Mouse (Mus musculus) c-Kit-negative CD71-positive TER-119-positive erythroid progenitor cells, embryonic 14.5 days (primary cell): ENCODE results near the gene Ccdc162.

Experiments used
- DNase-seq: peaks from one replicate; pipeline ENCODE4 v3.0.0-alpha.2; 2013; ENCODE audit warnings: low read depth, low spot score

Gene Ccdc162

DNA sequence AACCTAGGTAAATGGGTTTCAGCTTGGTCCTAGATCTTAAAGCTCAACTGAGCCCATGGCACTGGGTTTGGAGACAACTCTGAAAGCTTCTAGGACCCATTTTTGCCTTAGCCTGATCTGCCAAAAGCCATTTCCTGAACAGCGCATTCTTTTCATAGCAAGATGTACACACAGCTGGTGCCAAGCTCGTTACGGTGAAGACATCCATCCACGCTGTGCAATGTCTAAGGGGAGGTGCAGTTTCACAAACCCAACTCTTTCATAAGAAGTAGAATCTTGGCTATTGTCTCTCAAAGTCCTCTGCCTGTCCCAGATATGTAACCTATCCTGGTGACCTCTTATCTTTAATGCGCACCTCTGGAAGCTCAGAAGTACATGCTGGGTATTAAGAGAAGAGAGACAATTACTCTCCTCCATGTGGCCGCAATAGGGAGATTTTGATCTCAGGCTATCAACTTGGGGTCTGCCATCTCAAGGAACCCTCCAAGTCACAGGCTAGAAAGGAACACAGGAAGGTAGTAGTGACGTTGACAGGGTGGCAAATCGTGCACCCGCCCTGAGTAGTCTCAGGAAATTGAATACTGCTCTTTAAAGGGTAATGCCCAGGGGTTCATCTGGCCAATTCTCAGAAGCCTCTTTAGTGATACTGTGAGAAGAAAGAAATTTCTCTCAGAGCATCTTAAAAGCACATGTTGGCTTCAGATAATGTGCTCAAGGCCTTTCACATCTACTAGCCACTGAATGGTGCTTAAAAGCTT is 81.0 kb downstream of the Ccdc162 start:
- DNase-seq: no peak

DNA sequence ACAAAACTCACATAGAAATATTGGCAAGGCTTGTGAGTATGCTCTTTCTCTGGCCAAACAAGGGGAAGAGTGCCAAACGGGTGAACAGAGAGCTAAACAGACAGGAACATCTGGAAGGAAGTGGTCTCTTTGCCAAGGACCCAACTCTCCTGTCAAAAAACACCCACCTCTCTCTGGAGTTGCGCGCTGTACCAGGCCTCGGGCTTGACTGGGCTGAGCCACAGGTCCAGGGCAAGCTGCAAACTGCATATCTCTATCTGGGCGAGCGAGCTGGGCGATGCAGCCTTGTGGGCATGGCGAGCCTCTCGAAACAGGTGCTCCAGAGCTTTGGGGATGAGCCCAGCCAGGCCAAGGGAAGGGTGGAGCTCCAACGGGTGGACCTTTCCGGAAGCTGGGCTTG is 82.6 kb downstream of the Ccdc162 start:
- DNase-seq: no peak

DNA sequence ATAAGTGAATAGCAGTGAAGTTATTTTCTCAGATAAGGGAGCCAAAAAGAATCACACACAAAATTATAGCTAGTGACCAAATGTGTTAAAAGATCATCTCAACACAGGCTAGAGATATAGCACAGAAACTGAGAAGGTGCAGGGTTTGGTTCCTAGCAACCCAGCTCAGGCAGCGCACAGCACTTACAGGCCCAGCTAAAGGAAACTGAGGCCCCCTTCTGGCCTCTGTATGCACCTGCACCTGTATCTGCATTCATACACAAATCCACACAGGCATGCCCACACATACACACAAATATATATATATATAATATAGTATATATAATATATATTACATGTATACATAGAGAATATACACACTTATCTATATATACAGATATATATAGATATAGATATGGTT is 84.4 kb downstream of the Ccdc162 start:
- DNase-seq: no peak

DNA sequence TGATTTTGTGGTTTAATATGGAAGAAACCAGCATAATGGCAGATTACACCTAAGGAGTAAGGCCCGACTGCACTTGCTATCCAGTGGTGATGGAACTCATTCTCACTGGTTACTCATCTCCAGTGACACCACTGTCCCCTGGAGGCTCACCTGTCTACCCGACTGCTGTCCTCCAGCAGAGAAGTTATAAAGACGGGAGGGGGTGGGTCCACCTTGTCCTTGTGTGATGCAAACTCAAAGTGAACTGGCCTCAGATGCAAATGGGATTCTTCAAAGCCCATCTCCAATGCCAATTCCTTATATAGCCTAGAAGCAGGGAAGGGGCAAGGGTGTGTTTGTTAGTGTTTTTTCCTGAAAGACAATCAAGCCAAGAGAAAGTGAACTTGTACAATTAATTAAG is 89.4 kb downstream of the Ccdc162 start:
- no peak for DNase-seq

DNA sequence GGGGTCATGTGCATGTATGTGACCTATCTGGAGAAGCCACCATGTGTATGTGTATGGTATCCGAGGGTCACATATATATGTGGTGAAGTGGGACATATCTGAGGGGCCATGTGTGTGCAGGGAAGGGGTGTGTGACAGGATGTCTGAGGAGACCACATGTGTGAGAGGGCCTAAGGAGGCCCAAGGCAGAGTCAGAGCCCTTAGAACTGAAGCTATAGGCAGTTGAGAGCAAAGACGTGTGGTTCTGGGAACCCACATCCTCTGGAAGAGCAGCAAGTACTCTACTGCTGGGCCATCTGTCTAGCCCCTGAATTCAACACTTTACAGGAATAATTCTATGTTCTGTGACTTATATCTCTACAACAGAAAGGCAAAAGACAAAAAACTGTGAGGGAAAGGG is 96.4 kb downstream of the Ccdc162 start:
- no peak for DNase-seq

DNA sequence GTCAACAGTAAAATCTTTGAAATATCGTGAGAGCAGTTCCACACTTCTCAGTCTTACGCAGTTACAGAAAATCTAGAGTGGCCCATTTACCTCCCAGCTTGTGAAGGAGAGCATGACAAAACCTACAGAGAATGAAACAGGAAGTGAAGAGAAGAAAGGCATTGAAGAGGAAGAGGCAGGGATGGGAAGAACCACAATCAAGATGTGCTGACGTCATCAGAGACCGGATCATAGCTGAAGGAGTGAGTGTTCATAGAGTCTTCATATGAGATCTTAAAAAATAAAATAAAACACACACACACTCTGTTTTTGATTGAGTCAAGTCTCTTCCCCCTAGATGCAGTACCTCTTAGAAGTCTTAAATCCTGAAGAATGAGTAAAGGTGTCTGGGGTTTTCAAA is 100.9 kb downstream of the Ccdc162 start:
- DNase-seq: no peak

DNA sequence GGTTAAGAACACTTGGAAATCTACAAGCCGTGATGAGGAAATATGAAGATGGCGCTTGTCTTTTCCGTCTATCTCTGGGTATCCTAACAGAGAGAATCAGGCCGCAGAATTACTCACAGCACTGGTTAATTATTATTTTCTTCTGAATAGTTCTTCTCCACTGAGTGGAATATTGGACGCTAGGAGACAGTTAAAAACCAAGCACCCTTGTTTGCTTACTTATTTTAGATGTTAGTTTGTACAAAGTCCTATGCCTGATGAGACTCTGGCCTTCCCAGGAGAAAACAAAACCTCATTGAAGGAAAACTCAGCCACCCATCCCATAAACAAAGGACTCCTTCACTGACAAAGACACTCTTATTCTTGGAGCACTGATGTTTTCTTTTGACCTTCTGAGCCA is 104.5 kb downstream of the Ccdc162 start:
- DNase-seq: no peak

DNA sequence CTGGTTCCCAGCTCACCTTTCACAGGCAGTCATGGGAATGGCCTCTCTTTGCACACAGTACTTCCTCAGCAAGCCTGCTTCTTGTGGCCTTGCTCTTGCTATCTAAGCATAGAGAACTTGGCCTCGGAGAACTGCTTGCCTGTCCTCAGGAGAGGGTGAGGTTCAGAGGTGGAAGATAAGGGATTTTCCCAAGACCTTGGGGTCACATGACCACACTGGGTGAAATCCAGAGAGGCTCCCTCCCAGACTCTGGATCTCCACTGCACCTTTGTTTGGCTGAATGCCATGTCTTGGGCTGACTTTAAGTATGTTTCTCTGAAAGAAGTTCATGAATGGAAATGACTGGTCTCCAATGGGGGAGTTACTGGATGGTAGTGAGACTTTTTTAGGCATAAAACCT is 107.0 kb downstream of the Ccdc162 start:
- DNase-seq: no peak

DNA sequence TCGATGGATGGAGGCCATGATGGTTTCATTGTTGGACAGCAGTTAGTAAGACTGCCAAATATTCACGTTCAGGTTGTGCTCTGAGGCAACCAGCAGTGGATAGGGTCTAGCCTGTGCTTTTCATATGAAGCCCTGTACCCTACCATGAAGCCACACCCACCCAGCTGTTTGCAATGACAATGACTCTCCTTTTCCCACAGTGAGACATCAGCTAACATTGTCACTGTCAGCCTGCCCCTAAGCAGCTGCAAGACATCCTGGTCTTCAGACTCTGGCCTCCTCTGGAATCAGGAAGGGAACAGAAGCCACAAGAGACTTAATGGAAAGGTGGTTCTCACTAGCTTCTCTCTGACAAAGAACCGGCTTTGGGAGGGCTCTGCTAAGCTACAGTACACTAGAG is 107.9 kb downstream of the Ccdc162 start:
- no peak for DNase-seq

DNA sequence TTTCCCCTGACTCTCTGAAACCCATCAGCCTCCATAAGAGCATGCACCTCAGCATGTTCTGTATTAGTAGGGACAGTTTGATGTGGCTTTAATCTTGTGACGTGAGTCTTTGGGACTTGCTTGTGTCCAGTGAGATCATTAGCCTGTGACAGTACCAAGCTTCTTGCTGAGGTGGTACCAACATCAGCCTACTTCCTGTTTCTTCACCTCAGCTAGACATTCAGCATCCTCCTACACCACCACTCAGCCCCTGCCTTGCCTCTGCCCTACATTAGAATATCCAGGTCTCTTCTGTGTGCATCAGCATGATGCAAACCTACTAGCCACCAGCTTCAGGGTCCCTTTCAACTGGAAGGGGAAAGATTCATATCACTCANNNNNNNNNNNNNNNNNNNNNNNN is 113.8 kb downstream of the Ccdc162 start:
- DNase-seq: no peak

DNA sequence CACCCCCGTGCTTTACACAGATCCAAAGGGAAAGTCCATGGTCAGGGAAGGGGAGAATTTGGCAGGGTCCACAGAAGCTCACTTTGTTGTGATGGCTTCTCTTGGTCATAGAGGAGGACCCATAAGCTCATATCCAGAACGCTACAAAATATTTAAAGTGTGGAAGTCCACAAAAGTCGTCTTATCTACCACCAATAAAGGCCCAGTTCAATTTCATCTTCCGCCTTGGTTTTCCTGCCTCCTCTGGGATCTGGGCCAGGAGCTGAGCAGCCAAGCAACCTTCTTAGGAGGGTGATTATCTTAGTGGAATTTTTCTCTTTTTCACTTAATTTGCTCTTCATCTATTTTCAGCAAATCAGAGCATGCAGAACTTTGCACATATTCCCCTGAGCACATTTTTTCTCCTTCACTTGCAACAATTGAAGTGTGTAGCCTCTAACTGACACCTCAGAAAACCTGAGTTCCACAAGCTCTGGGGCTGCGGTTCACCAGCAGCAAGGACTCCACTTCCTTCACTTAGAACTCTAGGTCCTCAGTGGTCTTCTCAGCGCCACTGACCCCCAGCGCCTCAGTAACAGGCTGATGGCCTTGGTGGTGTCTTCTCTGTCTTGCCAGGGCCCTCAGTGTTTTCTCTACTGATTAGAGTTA is 114.4 kb downstream of the Ccdc162 start:
- DNase-seq: no peak

DNA sequence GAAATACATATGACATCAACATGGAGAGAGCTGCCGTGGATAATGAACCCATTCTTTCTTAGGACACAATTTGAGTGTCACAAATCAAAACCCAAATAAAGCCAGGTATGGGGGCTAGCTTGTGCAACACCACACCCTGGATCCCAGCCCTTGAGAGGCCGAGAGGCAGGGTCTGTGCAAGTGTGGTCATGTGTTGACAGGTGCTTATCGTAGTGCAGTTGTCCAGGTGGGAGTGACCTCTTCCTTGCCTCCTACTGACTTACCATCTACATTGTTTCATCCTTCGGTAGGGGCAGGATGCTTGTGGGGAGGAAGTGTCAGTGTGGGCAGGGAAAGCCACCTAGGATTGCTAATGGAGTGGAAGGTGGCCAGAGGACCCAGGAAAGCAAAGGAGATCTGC is 115.1 kb downstream of the Ccdc162 start:
- DNase-seq: no peak

DNA sequence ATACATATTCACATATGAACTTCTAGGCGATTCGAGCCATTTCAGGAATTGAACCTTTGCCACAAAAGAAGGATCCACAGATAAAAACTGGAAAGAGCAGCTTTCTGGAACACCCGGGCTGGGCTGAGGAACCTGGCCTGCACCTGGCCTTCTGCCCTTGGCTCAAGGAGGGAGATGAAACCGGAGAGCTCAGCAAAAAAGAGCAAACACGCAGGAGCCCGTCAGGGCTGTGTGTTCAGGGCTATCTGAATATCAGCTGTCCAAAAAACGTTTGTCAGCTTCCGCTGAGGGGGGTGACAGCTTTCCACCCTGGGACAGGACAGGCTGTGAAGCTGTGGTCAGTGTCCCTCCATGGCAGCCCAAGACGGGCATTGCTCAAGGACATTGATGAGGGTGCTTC is 117.4 kb downstream of the Ccdc162 start:
- DNase-seq: no peak

DNA sequence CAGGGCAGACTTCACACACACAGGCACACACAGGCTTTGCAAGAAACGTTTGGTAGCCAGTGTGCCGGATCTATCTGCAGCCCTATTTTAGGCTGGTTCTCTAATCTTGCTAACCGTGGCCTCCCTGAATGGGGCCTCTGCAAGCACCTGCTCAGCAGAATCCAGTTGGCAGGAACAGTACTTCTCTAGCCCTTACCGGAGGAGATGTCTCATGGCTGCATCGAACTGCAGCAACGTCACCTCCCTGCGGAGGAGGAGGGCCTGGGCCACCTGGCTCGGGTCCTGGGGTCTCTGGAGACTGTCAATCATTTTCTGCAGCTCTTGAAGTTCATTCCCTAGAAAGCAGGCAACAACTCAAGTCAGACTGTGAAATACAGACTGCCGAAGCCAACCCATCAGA is 118.2 kb downstream of the Ccdc162 start:
- no peak for DNase-seq

DNA sequence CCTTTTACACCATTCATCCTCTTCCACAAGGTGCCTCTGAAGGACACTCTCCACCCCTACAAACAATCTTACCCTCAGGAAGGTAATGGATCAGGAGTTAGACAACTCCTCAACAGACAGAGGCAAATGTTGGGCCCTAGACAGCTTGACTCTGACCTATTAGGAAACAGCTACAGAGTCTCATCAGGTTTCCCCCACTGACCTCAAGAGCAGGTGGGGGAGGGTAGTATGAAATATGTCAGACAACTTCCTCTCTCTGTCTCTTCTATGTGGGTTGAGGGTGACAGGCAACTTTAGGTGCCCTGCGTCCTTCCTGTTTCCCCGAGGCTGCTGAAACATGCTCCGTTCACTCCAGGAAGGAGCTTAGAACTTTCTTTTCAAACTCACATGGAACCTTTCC is 120.9 kb downstream of the Ccdc162 start:
- DNase-seq: no peak

DNA sequence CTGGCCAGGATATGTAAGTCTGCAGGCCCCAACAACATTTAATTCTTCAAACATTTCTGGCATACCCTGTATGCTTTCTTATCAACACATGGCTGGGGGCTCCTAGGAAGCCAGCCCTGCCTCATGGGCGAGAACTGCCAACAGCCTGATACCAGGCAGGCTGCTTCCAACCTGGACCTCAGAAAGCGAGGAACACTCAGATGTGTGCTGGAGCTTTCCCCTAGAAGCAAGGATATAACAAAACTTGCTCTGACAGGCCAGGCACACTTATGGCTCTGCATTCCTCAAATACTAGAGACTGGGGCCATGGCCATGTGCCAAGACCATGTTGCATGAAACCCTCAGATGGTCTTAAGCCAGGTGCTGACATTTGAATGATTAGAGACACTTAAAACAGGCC is 121.5 kb downstream of the Ccdc162 start:
- DNase-seq: no peak

DNA sequence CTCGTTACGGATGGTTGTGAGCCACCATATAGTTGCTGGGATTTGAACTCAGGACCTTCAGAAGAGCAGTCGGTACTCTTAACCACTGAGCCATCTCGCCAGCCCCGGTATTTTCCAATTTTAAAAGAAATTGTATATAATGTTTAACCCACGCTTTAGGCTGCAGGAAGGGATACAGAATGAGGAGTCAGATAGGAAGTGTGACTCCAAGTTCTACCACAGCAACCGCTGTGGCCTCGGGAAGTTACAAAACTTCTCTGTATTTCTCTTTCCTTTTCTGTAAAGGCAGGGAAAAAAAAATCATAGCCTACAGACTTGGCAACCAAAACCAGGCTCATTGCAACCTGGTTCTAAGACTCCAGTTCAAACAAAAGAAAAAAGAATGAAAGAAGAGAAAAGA is 122.0 kb downstream of the Ccdc162 start:
- no peak for DNase-seq

DNA sequence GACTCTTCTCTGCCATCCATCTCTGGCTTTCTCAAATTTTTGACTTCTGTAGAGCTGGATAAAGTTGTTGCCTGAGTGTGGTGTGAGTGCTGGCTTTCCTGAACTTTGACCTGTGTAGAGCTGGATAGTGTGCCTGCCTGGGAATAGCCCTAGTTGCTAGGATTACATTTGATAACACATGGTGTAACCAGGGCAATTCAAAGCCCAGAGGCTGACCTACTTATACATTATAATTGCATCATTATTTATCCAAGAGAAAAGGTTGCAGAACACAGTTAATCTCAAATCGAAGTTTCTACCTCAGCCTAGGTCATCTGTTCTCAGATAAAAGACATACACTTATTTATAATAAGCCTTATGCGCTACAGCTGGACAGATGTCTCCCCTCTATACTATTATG is 127.8 kb downstream of the Ccdc162 start:
- no peak for DNase-seq

DNA sequence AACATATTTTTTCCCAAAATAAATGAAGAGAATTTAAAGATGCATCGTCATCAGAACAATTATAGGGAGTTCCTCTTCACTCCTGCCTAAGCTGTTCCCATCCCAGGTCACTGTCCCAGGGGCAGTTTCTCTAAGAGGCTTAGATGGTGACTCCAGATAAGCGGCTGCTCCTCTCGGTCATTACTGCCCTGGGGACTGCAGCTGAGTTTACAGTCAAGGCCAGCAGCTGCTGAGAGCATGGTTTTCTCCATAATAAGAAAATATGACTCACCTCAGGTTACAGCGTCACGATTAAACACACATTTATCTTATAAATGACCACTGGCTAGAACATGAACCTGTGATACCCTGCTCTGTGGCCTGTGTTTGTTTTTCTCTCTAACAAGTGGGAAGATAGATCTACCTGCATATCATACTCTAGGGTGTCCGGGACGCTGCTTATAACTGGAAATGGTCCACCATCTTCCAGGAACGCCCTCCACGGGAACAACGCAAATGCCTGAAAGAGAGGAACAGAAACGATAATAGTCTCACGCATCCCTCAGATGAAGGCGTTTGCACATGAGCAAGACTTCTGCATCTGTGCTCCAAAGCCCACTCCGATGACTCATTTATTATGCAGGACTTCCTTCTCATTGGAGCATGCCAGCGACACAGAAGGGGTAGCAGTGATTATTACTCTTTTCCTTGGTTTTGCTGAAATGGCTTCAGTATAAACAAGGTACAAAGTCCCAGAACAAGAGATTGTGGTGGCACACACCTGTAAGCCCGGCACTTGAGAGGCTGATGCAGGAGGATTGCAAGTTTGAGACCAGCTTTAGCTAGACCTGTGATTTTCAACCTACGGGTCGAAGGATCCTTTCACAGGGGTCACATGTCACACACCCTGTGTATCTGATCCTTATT is 129.2 kb downstream of the Ccdc162 start:
- no peak for DNase-seq

DNA sequence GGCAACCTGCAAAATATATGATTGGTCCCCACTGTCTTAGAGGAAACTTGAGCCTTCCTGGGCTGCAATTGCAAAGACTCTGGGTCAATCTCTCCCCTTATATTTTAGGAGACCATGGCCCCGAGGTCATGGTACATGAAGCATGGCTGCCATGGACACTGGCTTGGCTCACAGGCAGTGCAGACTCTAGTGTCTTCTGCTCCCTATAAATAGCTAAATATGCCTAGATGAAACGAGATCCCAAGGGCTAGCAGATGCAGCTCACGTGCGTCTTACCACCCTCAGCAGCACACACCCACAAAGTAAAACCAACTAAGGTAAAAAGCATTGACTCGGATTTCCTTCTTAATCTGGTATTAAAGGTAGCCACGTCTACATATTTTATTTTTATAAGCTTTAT is 133.1 kb downstream of the Ccdc162 start:
- no peak for DNase-seq

DNA sequence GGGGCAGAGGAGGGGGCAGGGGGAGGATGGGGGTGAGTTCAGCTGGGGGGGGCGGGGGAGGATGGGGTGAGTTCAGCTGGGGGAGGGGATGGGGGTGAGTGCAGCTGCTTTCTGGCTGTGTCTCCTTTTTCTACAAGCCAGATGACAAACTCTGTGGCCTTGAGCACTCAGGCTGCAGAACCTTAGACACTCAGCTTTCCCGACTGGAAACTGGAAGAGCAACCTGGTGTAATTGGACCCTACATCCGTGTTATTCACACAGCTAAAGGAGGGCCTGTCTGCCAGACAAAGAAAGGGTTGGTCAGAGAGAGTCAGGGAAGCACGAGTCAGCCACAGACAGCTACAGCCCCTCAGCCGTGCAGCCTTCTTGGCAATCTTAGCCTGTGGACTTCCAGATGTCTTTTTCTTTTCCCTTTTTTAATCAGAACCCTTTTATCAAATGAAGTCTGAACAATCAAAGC is 133.5 kb downstream of the Ccdc162 start:
- DNase-seq: no peak

DNA sequence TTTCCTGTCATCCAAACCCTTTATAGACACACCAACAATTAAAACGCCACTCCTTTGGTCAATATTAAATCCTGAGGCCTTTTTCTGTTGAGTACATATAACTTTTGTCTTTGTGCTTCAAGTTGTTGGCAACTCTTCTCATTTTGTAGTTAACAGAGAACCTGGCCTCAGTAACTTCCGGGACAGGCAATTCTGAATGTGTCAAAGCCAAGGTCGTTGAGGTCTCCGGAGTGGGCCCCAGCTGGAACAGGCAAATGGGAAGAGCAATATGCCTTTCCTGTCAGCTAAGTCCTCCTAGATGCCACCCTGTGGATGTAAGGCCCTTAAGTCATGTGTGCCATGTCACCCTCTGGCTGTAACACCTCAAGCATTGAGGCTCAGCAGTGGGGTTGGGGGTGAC is 136.0 kb downstream of the Ccdc162 start:
- no peak for DNase-seq

DNA sequence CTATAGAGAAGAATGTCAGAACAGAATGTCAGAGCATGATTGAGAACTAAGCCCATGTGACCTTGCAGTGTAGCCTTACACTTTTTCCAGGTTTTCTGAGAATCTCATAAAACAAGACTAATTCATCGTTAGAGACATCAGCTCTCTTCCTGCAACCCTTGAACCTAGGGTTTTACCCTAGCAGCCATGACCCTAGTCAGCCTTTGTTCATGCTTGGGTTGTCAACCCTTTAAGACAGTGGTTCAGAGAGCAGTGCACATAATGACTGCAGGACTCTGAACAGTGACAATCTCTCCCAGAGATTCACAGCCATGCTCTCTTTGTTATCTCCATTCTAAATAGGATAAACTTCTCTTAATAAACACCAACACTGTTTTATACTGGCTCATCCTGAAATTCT is 137.9 kb downstream of the Ccdc162 start:
- DNase-seq: no peak
